Mouse (Mus musculus) Patski (cell line): Measurements from ENCODE around the gene Adgre5. TPM values are rescaled to one million over a fixed set of nuclear protein-coding genes. Genes with fewer than 3 reads are reported as not detected.

ENCODE experiments used
- ATAC-seq: fragments of 100-300 bp; one replicate; pipeline ENCODE4 v1.8.0; 2021
- CTCF ChIA-PET: fragments of 350-600 bp; sonication (Branson Sonifier 250); formaldehyde crosslinking; loops from one replicate; lab custom pipeline; 2022; ENCODE audit warnings: inconsistent platforms; lab: Charles Lee
- POLR2A ChIA-PET: fragments of 350-600 bp; sonication (Branson Sonifier 250); formaldehyde crosslinking; loops from one replicate; lab custom pipeline; 2022; ENCODE audit warnings: antibody characterized with exemption, inconsistent platforms; lab: Charles Lee
- DNase-seq: peaks from one replicate; pipeline ENCODE4 v3.0.0-alpha.2; 2011; ENCODE audit warnings: low read depth, low spot score
- H3K27me3 ChIP-seq: fragments of 371-371 bp; one replicate; pipeline ENCODE4 v1.5.1; 2021
- CTCF ChIP-seq: fragments of 100-300 bp; IDR thresholded peaks from one replicate; pipeline ENCODE4 v1.5.1; 2021
- in situ Hi-C: fragments of 300-500 bp; cut with MboI; formaldehyde crosslinking; loops from 3 replicates; pipeline ENCODE4 v1.11.1; 2018; ENCODE audit warnings: low pct_unique_long_range_greater_than_20kb, mixed read lengths
- polyA plus RNA-seq: library from polyadenylated mRNA; unstranded; gene quantifications from one replicate; pipeline ENCODE4 v1.2.3, GENCODE M21; 2021

Adgre5 gene
- polyA plus RNA-seq, 1 experiment from 2014 or later = 77.0 TPM

DNA sequence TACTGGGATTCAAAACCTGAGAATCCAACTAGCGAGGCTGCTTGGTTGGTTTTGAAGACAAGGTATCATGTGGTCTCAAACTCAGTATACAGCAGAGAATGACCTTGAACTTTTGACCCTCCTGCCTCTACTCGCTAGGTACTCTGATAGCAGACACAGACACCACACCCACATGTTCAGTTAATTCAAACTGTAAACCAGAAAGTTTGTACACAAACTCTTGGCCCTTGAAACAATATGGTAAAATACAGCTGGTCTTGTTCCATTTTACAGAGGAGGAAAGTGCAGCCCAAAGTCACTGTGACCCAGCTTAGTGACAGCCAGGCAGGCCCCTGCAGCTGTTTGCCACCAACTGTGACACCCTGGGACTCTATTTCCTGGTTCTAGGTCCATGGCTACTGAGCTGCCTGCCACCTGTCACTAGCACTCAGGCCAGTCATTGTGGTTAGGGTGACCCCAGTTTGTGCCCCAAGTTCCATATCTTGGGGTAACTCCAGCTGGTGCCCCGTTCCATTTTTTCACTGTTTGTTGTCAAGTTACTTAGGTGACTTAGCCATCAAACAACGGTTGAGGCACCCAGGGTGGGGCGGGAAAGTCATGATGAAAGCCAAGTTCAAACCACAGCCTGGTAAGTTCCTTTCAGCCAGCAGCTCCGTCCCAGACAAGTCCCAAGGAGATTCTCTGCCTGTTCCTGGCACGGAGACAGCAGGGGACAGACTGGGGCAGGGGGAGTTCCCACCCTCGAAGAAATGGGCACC lies 1.2 kb downstream of the Adgre5 start:
- DNase-seq = no peak
- CTCF ChIA-PET = interaction anchor here (0.8 to 1.0 kb wide), 2 partner anchors 26 to 43 kb away, joined by 3 to 4 read pairs; no protein-coding TSS in a partner anchor
- TF ChIP-seq CTCF = no peak
- in situ Hi-C loops = no loop called here
- POLR2A ChIA-PET = interaction anchor here (0.8 to 1.0 kb wide), 2 partner anchors 47 to 78 kb away, joined by 3 to 4 read pairs; no protein-coding TSS in a partner anchor
- no peaks in the 10 kb centered on the region for H3K27me3 ChIP-seq
- no peak for ATAC-seq

DNA sequence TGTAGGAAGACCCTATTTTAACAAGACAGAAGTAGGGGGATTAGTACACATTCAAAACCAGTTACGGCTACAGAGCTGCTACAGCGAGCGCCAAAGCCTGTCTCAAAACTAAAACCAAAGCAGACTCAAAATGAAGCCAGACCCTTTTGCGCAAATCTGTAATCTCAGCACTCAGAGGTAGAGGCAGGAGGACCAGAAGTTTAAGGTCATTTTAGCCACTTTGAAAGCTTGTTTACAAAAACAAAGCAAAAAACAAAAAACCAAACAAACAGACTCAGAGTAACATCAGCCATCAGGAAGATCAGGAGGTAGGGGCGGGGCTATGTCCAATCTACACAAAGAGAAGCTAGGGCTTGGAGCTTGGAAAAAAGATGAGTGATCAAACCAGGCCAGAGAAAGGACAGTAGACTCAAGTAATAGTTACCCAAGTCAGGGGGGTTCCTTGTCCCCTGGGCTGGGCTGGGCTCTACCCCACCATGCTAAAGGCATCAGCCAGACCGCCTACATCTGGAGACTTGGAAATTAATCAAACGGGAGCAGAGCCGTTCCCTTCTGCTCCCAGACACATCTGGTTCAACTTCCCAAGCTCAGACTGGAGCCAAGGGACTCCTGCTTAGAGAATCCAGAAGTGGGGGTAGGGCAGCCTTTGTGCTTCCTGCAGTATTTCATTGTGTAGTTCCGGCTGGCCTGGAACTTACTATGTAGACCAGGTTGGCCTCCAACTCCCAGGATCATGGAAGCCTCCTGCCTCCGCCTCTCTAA lies 2.0 kb downstream of the Adgre5 start:
- POLR2A ChIA-PET = interaction anchor here (1.0 kb wide), 1 partner anchor 77 kb away, joined by 3 read pairs; no protein-coding TSS in a partner anchor
- no peaks in the 10 kb centered on the region for H3K27me3 ChIP-seq
- DNase-seq (no peak), ATAC-seq (no peak)
- CTCF ChIA-PET = interaction anchor here (0.8 to 1.0 kb wide), 2 partner anchors 27 to 44 kb away, joined by 3 to 4 read pairs; no protein-coding TSS in a partner anchor
- in situ Hi-C loops = no loop called here
- no peak for TF ChIP-seq CTCF

DNA sequence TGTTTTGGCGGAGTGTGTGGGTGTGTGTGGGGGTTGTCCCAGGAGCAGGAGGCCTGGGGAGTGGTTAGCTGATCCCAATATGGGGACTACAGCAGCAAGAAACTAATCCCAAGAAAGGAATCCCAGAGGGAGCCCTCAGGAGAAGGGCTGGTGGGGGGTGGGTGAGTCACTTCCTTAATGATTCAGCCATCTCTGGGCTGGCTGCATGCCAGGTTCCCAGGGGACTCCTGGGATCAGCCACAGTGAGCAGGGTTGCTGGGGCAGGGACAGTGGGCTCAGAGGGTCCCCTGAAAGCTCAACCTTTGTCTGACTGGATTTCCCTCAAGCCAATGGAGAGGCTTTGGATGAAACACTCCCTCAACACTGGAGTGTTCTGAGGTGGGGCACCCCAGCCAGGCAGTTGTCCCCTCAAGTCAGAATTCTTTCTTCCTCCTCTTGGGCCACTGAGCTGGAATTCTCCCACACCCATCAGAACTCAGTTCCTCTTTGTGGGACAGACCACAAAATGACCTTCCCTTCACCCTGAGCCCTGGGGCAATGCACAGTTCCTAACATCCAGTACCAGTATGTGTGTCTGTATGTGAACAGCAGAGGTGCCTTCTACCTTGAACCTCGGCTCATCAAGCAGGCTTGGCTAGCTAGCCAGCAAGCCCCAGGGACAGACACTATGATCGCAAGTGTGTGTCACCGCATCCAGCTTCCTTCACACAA lies 3.1 kb downstream of the Adgre5 start:
- TF ChIP-seq CTCF = no peak
- no peaks in the 10 kb centered on the region for H3K27me3 ChIP-seq
- ATAC-seq = peak; percentile 71
- in situ Hi-C loops = no loop called here
- ChIA-PET CTCF (interaction anchor here (0.8 to 2.6 kb wide), 5 partner anchors 13 to 76 kb away, joined by 3 to 10 read pairs (median 6); no protein-coding TSS in a partner anchor), POLR2A (interaction anchor here (1.3 to 1.6 kb wide), 3 partner anchors 10 to 22 kb away, joined by 3 to 8 read pairs (median 4); no protein-coding TSS in a partner anchor)
- DNase-seq = peak; percentile 97

DNA sequence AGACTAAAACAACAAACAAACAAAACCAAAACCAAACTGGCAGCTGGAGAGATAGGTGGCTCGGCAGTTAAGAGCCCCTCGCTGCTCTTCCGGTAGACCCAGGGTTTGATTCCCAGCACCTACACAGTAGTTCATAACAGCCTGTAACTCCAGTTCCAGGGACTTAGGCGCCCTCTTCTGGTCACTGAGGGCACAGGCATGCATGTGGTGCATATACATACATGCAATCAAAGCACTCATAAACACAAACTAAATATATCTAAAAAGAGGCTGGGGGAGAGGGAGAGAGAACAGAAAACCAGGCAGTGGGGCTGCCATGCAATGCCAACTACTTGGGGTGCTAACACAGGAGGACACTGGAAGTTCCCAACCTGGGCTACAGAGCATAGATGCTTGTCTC lies 3.8 kb downstream of the Adgre5 start:
- CTCF ChIA-PET = interaction anchor here (1.3 to 2.6 kb wide), 4 partner anchors 12 to 75 kb away, joined by 3 to 10 read pairs (median 7); no protein-coding TSS in a partner anchor

DNA sequence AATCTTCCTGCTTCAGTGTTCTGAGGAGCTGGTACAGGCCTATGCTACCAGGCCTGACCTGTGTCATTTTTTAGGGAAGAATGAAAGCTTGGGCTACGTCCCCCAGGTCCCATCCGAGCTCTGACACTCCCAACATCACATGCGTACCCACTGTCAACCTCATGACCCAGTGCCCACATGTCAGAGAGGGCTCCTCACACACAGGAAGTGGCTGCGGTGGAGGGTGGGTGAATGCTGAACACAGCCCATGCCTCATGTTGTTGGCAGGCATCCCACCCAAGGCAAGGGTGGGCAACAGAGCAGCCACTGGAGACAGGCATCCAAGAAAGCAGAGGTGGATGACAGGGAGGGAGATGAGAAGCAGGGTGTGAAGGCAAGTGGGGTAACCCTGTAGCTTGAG lies 4.4 kb downstream of the Adgre5 start:
- in situ Hi-C loops = no loop called here
- ChIA-PET CTCF (interaction anchor here (1.8 to 2.6 kb wide), 3 partner anchors 12 to 75 kb away, joined by 6 to 10 read pairs (median 8); no protein-coding TSS in a partner anchor), POLR2A (interaction anchor here (1.6 kb wide), 1 partner anchor 12 kb away, joined by 8 read pairs; no protein-coding TSS in a partner anchor)
- ATAC-seq (no peak), DNase-seq (no peak)
- no peak for TF ChIP-seq CTCF
- no peaks in the 10 kb centered on the region for H3K27me3 ChIP-seq

More for the DNA sequence above, 3.8 kb downstream of the Adgre5 start:
- POLR2A ChIA-PET = interaction anchor here (1.3 to 1.6 kb wide), 3 partner anchors 10 to 21 kb away, joined by 3 to 8 read pairs (median 4); no protein-coding TSS in a partner anchor
- ATAC-seq (no peak), DNase-seq (no peak)
- no peaks in the 10 kb centered on the region for H3K27me3 ChIP-seq
- TF ChIP-seq CTCF = no peak
- in situ Hi-C loops = no loop called here

DNA sequence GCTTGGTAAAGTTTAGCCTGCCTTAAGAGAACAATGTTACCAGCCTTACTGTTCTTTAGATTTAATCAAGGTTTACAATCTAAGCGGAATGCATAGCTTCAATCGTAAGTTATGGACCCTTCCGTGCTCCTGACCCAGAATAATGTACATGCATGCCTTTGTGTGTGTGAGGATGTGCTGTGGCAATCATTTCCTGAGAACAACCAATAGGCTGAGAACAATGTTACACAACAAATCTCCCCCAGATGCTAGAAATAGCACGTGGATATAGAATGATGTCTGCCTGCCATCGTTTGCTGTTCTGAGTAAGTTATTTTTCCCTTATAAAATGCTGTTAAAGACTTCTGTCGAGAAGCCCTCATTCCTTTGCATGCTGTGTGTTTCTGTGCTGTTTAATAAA lies 8.2 kb downstream of the Adgre5 start:
- no peaks in the 10 kb centered on the region for H3K27me3 ChIP-seq
- ChIA-PET POLR2A (no interaction called here), CTCF (interaction anchor here (2.3 kb wide), 1 partner anchor 8 kb away, joined by 8 read pairs; no protein-coding TSS in a partner anchor)
- in situ Hi-C loops = no loop called here
- no peak for ATAC-seq
- DNase-seq = no peak
- no peak for TF ChIP-seq CTCF

DNA sequence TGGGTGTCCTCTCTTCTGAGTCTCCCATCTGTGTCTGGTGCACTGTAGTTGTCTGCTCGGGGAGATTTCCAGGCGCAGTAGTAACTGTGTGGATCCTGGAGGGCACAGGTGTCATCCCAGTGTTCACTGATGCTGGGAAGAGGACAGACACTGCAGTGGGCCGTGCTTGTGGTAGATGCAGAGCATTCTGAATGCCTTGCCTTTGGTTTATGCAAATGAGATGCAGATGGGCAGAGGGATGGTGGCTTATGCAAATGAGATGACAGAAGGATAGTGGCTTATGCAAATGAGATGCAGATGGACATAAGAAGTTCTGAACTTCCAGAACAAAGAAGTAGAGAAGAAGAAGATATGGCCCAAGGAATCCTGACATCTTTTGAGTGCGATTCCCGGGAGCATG lies 9.2 kb downstream of the Adgre5 start:
- no peak for DNase-seq
- no peaks in the 10 kb centered on the region for H3K27me3 ChIP-seq
- no peak for TF ChIP-seq CTCF
- in situ Hi-C loops = no loop called here
- POLR2A ChIA-PET = no interaction called here
- CTCF ChIA-PET = no interaction called here
- no peak for ATAC-seq

DNA sequence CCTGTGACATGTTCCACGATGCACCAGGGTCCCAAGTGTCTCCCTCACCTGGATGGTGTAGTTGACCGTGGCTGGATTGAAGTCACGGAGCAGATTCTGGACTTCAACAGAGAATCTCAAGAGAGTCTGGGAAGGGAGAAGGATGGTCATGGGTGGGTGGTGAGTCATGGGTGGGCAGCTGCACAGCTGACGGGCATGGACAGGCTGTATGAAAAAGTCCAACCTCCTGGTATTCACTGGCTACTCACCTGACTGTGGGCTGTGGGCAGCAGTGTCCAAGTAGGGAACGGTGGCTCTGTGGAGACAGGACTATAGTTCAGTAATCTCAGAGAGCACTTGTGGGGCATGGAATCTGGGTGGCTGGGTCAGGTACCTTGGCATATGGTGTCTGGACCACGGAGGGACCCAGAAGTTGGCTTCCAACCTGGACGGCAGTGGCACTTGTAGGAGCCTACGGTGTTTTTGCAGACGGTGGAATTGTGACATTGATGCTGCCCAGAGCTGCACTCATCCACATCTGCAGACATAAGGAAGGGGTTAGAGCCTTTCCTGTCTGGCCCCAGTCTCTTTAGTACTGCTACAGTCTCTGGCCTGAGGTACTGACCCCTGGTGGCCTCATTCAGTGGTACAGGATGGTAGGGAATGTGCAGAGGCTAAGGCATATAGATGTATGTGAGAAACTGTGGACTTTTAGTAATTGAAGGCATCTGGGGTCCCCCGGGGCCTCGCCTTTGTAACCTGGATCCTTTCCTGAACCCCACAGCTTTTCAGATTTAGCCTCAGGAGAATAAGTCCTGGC lies 11.9 kb downstream of the Adgre5 start:
- ATAC-seq = peak; percentile 23
- POLR2A ChIA-PET = no interaction called here
- CTCF ChIA-PET = interaction anchor here (1.0 kb wide), 1 partner anchor 11 kb away, joined by 5 read pairs; no protein-coding TSS in a partner anchor
- DNase-seq = no peak
- in situ Hi-C loops = no loop called here
- TF ChIP-seq CTCF = no peak
- no peaks in the 10 kb centered on the region for H3K27me3 ChIP-seq

DNA sequence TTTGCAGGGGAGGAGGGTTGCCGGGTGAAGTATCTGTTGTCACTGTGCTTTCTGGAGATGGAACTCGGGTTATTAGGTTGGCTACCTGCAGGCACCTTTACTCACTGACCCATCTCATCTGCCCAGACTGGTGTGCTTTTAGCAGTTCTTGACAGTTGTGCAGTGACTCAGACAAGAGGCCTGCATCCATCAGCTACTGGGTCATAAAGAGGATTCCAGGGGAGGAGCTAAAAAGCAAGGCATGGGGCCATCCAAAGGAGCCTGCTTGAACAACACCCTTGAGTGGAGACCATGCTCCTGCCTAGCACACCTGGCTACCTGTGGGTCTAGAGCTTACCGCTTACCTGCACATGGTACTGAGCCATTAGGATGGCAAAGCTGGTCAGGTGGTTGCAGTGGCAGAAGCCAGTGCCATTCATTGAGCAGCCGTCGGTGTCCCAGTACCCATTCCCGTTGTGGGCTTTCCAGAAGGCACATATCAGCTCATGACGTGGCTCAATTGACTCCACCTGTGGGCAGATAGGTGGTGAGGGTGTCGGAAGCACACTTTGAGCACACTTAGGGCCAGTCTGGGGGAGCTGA lies 15.5 kb downstream of the Adgre5 start:
- TF ChIP-seq CTCF = no peak
- ATAC-seq (no peak), DNase-seq (no peak)
- in situ Hi-C loops = no loop called here
- H3K27me3 ChIP-seq = no peaks in the 10 kb centered on the region
- POLR2A ChIA-PET = interaction anchor here (0.8 to 1.7 kb wide), 2 partner anchors 12 to 176 kb away, joined by 3 to 8 read pairs; no protein-coding TSS in a partner anchor
- CTCF ChIA-PET = interaction anchor here (1.3 to 5.2 kb wide), 8 partner anchors 8 to 229 kb away, joined by 4 to 40 read pairs (median 8); partner anchors contain the start of genes Asf1b and Gm10644
